Mouse (Mus musculus) forebrain, embryonic 16.5 days (tissue): ENCODE measurements around the gene Gstz1. TPM values are rescaled to one million over a fixed set of nuclear protein-coding genes. Genes with fewer than 3 reads are reported as not detected.

Source experiments
- ATAC-seq: fragments of 200-750 bp; cut with Nextera tagmentation; 2 replicates; pipeline ENCODE4 v1.8.0; 2017; ENCODE audit warnings: mild to moderate bottlenecking, moderate library complexity
- H3K27ac ChIP-seq: fragments of 300-500 bp; sonication (generic); 2 replicates; pipeline ENCODE4 v1.5.1; 2014; ENCODE audit warnings: low read length, control low read depth
- H3K27me3 ChIP-seq: fragments of 300-500 bp; sonication (generic); replicated peaks from 2 replicates; pipeline ENCODE4 v1.6.1; 2014; ENCODE audit warnings: low read length; ENCODE audit not compliant: control insufficient read depth, insufficient read depth
- H3K36me3 ChIP-seq: fragments of 300-500 bp; sonication (generic); 2 replicates; pipeline ENCODE4 v1.6.1; 2014; ENCODE audit not compliant: control insufficient read depth, insufficient read depth
- H3K4me1 ChIP-seq: fragments of 300-500 bp; sonication (generic); replicated peaks from 2 replicates; pipeline ENCODE4 v1.6.1; 2014; ENCODE audit warnings: low read length; ENCODE audit not compliant: control insufficient read depth, insufficient read depth
- H3K4me2 ChIP-seq: fragments of 300-500 bp; sonication (generic); 2 replicates; pipeline ENCODE4 v1.6.1; 2014; ENCODE audit warnings: mild to moderate bottlenecking, low read length, control low read depth
- H3K4me3 ChIP-seq: fragments of 300-500 bp; sonication (generic); replicated peaks from 2 replicates; pipeline ENCODE4 v1.5.1; 2014; ENCODE audit warnings: mild to moderate bottlenecking, low read length, control low read depth
- H3K9ac ChIP-seq: fragments of 300-500 bp; sonication (generic); replicated peaks from 2 replicates; pipeline ENCODE4 v1.6.1; 2014; ENCODE audit warnings: low read depth, low read length, control low read depth
- H3K9me3 ChIP-seq: fragments of 300-500 bp; sonication (generic); 2 replicates; pipeline ENCODE4 v1.6.1; 2016; ENCODE audit warnings: low read length; ENCODE audit not compliant: control insufficient read depth
- WGBS: fragments of 180-500 bp; shearing (Covaris S2); extraction: QIAGEN DNeasy Blood & Tissue Kit; methylation state at CpG from one replicate; pipeline ENCODE4 v1.1.7; 2014; 5-methylcytosine and 5-hydroxymethylcytosine counted together
- polyA plus RNA-seq: library from polyadenylated mRNA; unstranded; fragments of >200 nt; fragmentation: Nextera tagmentation; extraction: Ambion mirVana; gene quantifications from 2 replicates; pipeline ENCODE4 v1.2.1, GENCODE M21; 2015

Gene Gstz1
- polyA plus RNA-seq, result 26.8 and 30.0 TPM in 2 replicates

- peak within 1 kb of the TSS; percentile 86 for H3K4me3 ChIP-seq
- H3K4me2 ChIP-seq, result peak within 1 kb of the TSS; percentile 72
- no peaks in the 10 kb centered on the region for H3K9me3 ChIP-seq
- H3K27ac ChIP-seq, result peak within 1 kb of the TSS; percentile 97
- peak; percentile 85 for ATAC-seq
- H3K27me3 ChIP-seq, result no peaks in the 10 kb centered on the region
- peaks cover 14% of the 10 kb centered on the region for H3K4me1 ChIP-seq
- WGBS, result under 1% methylated on average over 27 of the region's 27 CpGs
- no peaks in the 10 kb centered on the region for H3K36me3 ChIP-seq
- H3K9ac ChIP-seq, result peak within 1 kb of the TSS; percentile 92
Measured at GRCm38 (mm10) chr12:87146966-87147365, at the start of gene Gstz1. Gene Gstz1 (plus strand): TSS chr12:87147165.

GRCm38 (mm10) chr12:87100331-87100730 is 46.6 kb upstream of the Gstz1 start:
- H3K4me1 ChIP-seq, result peaks cover 9% of the 10 kb centered on the region; the same call in 1 of the 2 replicates
- no peaks in the 10 kb centered on the region for H3K9me3 ChIP-seq
- peaks cover 16% of the 10 kb centered on the region for H3K27me3 ChIP-seq
- H3K27ac ChIP-seq, result no peak overlapping the region
- 78% methylated on average over 4 of the region's 4 CpGs for WGBS
- H3K4me2 ChIP-seq, result no peak overlapping the region
- no peaks in the 10 kb centered on the region for H3K36me3 ChIP-seq
- no peak overlapping the region for H3K4me3 ChIP-seq
- no peak for ATAC-seq
- H3K9ac ChIP-seq, result no peak overlapping the region

GRCm38 (mm10) chr12:87102165-87102631 is 44.8 kb upstream of the Gstz1 start, which contains the start of gene Ngb:
Gene Ngb (minus strand): TSS chr12:87102539.
- Histone ChIP-seq H3K36me3 (no peaks in the 10 kb centered on the region), H3K9ac (peak within 1 kb of the TSS; percentile 28; the same call in 1 of the 2 replicates)
- 3% methylated on average over 32 of the region's 32 CpGs for WGBS

GRCm38 (mm10) chr12:87103471-87103870 is 43.5 kb upstream of the Gstz1 start:
- peaks cover 9% of the 10 kb centered on the region; the same call in 1 of the 2 replicates for H3K4me1 ChIP-seq
- no peak overlapping the region for H3K9ac ChIP-seq
- H3K4me2 ChIP-seq, result no peak overlapping the region
- no peaks in the 10 kb centered on the region; the same call in 1 of the 2 replicates for H3K36me3 ChIP-seq
- no peaks in the 10 kb centered on the region for H3K9me3 ChIP-seq
- 84% methylated on average over 4 of the region's 4 CpGs for WGBS
- H3K27ac ChIP-seq, result no peak overlapping the region
- peaks cover 16% of the 10 kb centered on the region for H3K27me3 ChIP-seq
- no peak overlapping the region for H3K4me3 ChIP-seq
- no peak for ATAC-seq

More at GRCm38 (mm10) chr12:87102165-87102631, 44.8 kb upstream of the Gstz1 start, which contains the start of gene Ngb:
- Histone ChIP-seq H3K4me1 (peaks cover 9% of the 10 kb centered on the region; the same call in 1 of the 2 replicates), H3K4me3 (peak within 1 kb of the TSS; percentile 33), H3K27me3 (peaks cover 16% of the 10 kb centered on the region), H3K27ac (no peak within 1 kb of the TSS), H3K4me2 (peak within 1 kb of the TSS; percentile 50), H3K9me3 (no peaks in the 10 kb centered on the region)
- ATAC-seq, result peak; percentile 28; the same call in 1 of the 2 replicates

- Histone ChIP-seq H3K9me3 (no peaks in the 10 kb centered on the region), H3K9ac (no peak overlapping the region), H3K4me1 (peaks cover 9% of the 10 kb centered on the region; the same call in 1 of the 2 replicates), H3K36me3 (no peaks in the 10 kb centered on the region; the same call in 1 of the 2 replicates), H3K4me2 (no peak overlapping the region), H3K27me3 (peaks cover 16% of the 10 kb centered on the region), H3K27ac (no peak overlapping the region), H3K4me3 (no peak overlapping the region)
- 88% methylated on average over 4 of the region's 4 CpGs for WGBS
- no peak for ATAC-seq
Measured at GRCm38 (mm10) chr12:87104796-87105195, 42.2 kb upstream of the Gstz1 start.

- H3K27ac ChIP-seq, result no peak overlapping the region
- H3K9me3 ChIP-seq, result no peaks in the 10 kb centered on the region
- peaks cover 8% of the 10 kb centered on the region for H3K27me3 ChIP-seq
- no peak overlapping the region for H3K9ac ChIP-seq
- no peaks in the 10 kb centered on the region; the same call in 1 of the 2 replicates for H3K36me3 ChIP-seq
- no peak overlapping the region for H3K4me2 ChIP-seq
- H3K4me1 ChIP-seq, result peaks cover under 1% of the 10 kb centered on the region; the same call in 1 of the 2 replicates
- WGBS, result 20% methylated on average over 3 of the region's 3 CpGs
- no peak for ATAC-seq
- no peak overlapping the region for H3K4me3 ChIP-seq
Measured at GRCm38 (mm10) chr12:87107357-87107977, 39.5 kb upstream of the Gstz1 start.

GRCm38 (mm10) chr12:87121918-87122589 is 24.9 kb upstream of the Gstz1 start:
- H3K4me3 ChIP-seq, result no peak overlapping the region
- no peak overlapping the region for H3K4me2 ChIP-seq
- peaks cover 20% of the 10 kb centered on the region for H3K36me3 ChIP-seq
- no peak overlapping the region for H3K27ac ChIP-seq
- H3K9me3 ChIP-seq, result no peaks in the 10 kb centered on the region
- H3K27me3 ChIP-seq, result no peaks in the 10 kb centered on the region
- 93% methylated on average over 4 of the region's 4 CpGs for WGBS
- H3K4me1 ChIP-seq, result no peaks in the 10 kb centered on the region
- no peak overlapping the region for H3K9ac ChIP-seq
- no peak for ATAC-seq

- Histone ChIP-seq H3K27me3 (no peaks in the 10 kb centered on the region), H3K27ac (no peak overlapping the region), H3K4me1 (peaks cover 3% of the 10 kb centered on the region), H3K4me2 (no peak overlapping the region), H3K9ac (no peak overlapping the region), H3K36me3 (peaks cover 10% of the 10 kb centered on the region; the same call in 1 of the 2 replicates), H3K4me3 (no peak overlapping the region), H3K9me3 (no peaks in the 10 kb centered on the region)
- no peak for ATAC-seq
- 53% methylated on average over 4 of the region's 4 CpGs for WGBS
Measured at GRCm38 (mm10) chr12:87127256-87127655, 19.7 kb upstream of the Gstz1 start.

GRCm38 (mm10) chr12:87130224-87130623 is 16.7 kb upstream of the Gstz1 start:
- H3K27me3 ChIP-seq, result no peaks in the 10 kb centered on the region
- no peak overlapping the region for H3K9ac ChIP-seq
- H3K27ac ChIP-seq, result no peak overlapping the region
- no peak overlapping the region for H3K4me3 ChIP-seq
- ATAC-seq, result no peak
- 0 out of 2 replicates have a peak, but pooled peaks cover 2% of the 10 kb centered on the region for H3K36me3 ChIP-seq
- peaks cover 3% of the 10 kb centered on the region for H3K4me1 ChIP-seq
- H3K4me2 ChIP-seq, result no peak overlapping the region
- WGBS, result 98% methylated on average over 4 of the region's 4 CpGs
- H3K9me3 ChIP-seq, result no peaks in the 10 kb centered on the region
